Mouse (Mus musculus) brain, embryonic 14.5 days (tissue): ENCODE data around the gene Racgap1. TPM values are rescaled to one million over a fixed set of nuclear protein-coding genes. Genes with fewer than 3 reads are reported as not detected.

Experiments
- DNase-seq: peaks from one replicate; pipeline ENCODE4 v3.0.0-alpha.2; 2011; ENCODE audit warnings: low read depth
- CTCF ChIP-seq: fragments of 200-500 bp; IDR thresholded peaks from 2 replicates; pipeline ENCODE4 v1.5.1; 2012; ENCODE audit warnings: inconsistent platforms, mild to moderate bottlenecking, moderate library complexity, borderline replicate concordance; ENCODE audit not compliant: insufficient read depth, insufficient read length; ENCODE audit errors: extremely low read depth
- POLR2A ChIP-seq: fragments of 200-500 bp; IDR thresholded peaks from 2 replicates; pipeline ENCODE4 v1.6.1; 2012; ENCODE audit warnings: mild to moderate bottlenecking, inconsistent platforms, borderline replicate concordance; ENCODE audit not compliant: poor library complexity, insufficient read depth, insufficient read length, severe bottlenecking; ENCODE audit errors: extremely low read depth
- polyA plus RNA-seq: library from polyadenylated mRNA; depleted of rRNA; stranded (reverse); fragments of >200 nt; gene quantifications from 2 replicates; pipeline ENCODE4 v1.2.3, GENCODE M21; 2012

Racgap1 gene
- polyA plus RNA-seq, 1 experiment, result 83.0 TPM

GRCm38 (mm10) chr15:99658437-99658836 is 7.0 kb upstream of the Racgap1 start:
- TF ChIP-seq CTCF, result no peak
- TF ChIP-seq POLR2A, result no peak
- DNase-seq, result no peak

- DNase-seq, result no peak
- TF ChIP-seq CTCF (no peak), POLR2A (no peak)
Measured at GRCm38 (mm10) chr15:99655956-99656355, 4.5 kb upstream of the Racgap1 start.

- TF ChIP-seq CTCF (no peak), POLR2A (no peak)
- no peak for DNase-seq
Measured at GRCm38 (mm10) chr15:99653876-99654275, 2.4 kb upstream of the Racgap1 start.

GRCm38 (mm10) chr15:99653291-99653690 is 1.8 kb upstream of the Racgap1 start:
- no peak for DNase-seq
- TF ChIP-seq CTCF (peak; percentile 27; the same call in 1 of the 2 replicates), POLR2A (no peak)

GRCm38 (mm10) chr15:99651984-99652872 is 772 bp upstream of the Racgap1 start:
- TF ChIP-seq CTCF, result no peak
- TF ChIP-seq POLR2A, result no peak
- no peak for DNase-seq

- DNase-seq, result no peak
- TF ChIP-seq POLR2A (no peak), CTCF (no peak)
Measured at GRCm38 (mm10) chr15:99650304-99650703, 1.2 kb downstream of the Racgap1 start.

- no peak for DNase-seq
- TF ChIP-seq CTCF (no peak), POLR2A (no peak)
Measured at GRCm38 (mm10) chr15:99649067-99649761, 2.2 kb downstream of the Racgap1 start.

- peak; percentile 82 for DNase-seq
- no peak for TF ChIP-seq CTCF
- TF ChIP-seq POLR2A, result no peak
Measured at GRCm38 (mm10) chr15:99648326-99648725, 3.1 kb downstream of the Racgap1 start.

GRCm38 (mm10) chr15:99644776-99645175 is 6.7 kb downstream of the Racgap1 start:
- peak; percentile 75 for DNase-seq
- no peak for TF ChIP-seq CTCF
- no peak for TF ChIP-seq POLR2A

- no peak for DNase-seq
- TF ChIP-seq CTCF, result no peak
- no peak for TF ChIP-seq POLR2A
Measured at GRCm38 (mm10) chr15:99643832-99644231, 7.6 kb downstream of the Racgap1 start.

GRCm38 (mm10) chr15:99642622-99643021 is 8.8 kb downstream of the Racgap1 start:
- no peak for DNase-seq
- TF ChIP-seq POLR2A, result no peak
- TF ChIP-seq CTCF, result no peak
